In genomic region chr3:28780511-28780910, GRCm38 (mm10) we compare ENCODE assay signal across 8 mouse cellular contexts. TPM values are rescaled to one million over a fixed set of nuclear protein-coding genes. Genes with fewer than 3 reads are reported as not detected.
A peak's percentile ranks its signal among the peaks of the same experiment; 100 is the strongest.
DNase-seq lines count a peak whose midpoint lies in the region; ATAC-seq lines count a peak whose summit lies in the region.

No protein-coding gene starts in this region.

- WGBS in heart, embryonic 10.5 days, result 69% methylated on average over 9 of the region's 9 CpGs
- WGBS in hindbrain, embryonic 10.5 days, result 73% methylated on average over 9 of the region's 9 CpGs
- 73% methylated on average over 9 of the region's 9 CpGs for WGBS in liver, embryonic 13.5 days (ENCODE audit: insufficient replicate concordance)

- H3K9me3 ChIP-seq in heart, embryonic 10.5 days, result no peaks in the 10 kb centered on the region
- 0 out of 2 replicates have a peak, but pooled peaks cover 2% of the 10 kb centered on the region for H3K9me3 ChIP-seq in hindbrain, embryonic 10.5 days
- no peaks in the 10 kb centered on the region for H3K9me3 ChIP-seq in liver, embryonic 13.5 days (replicated peaks)

- H3K36me3 ChIP-seq in heart, embryonic 10.5 days, result no peaks in the 10 kb centered on the region
- no peaks in the 10 kb centered on the region for H3K36me3 ChIP-seq in hindbrain, embryonic 10.5 days
- H3K36me3 ChIP-seq in liver, embryonic 13.5 days, result peaks cover 6% of the 10 kb centered on the region; the same call in 1 of the 2 replicates

- H3K9ac ChIP-seq in liver, embryonic 13.5 days, result no peak overlapping the region

- peak overlapping the region; percentile 83; the same call in 1 of the 2 replicates for H3K27ac ChIP-seq in heart, embryonic 10.5 days
- 0 out of 2 replicates have a peak overlapping the region, but pooled peaks have one; percentile 86 for H3K27ac ChIP-seq in hindbrain, embryonic 10.5 days
- H3K27ac ChIP-seq in liver, embryonic 13.5 days, result peak overlapping the region; percentile 50

- no peak for DNase-seq in heart, embryonic 10.5 days (ENCODE audit: low spot score)
- no peak for DNase-seq in heart, adult 11 months
- no peak for DNase-seq in hindbrain, embryonic 10.5 days (ENCODE audit: low spot score)
- no peak for DNase-seq in liver, embryonic 13.5 days
- no peak for DNase-seq in urinary bladder, postnatal 14 days (ENCODE audit: low spot score)
- DNase-seq in layer of hippocampus, postnatal 25 days (ENCODE audit: extremely low spot score in 1 of 2, low spot score in 1 of 2), result no peak
- no peak for DNase-seq in thymus, postnatal 36 days

- peak; percentile 24 for ATAC-seq in CD4-positive, CD25-positive, alpha-beta regulatory T cell, adult 4 months
- ATAC-seq in liver, embryonic 13.5 days (ENCODE audit: low read depth), result no peak

- H3K4me2 ChIP-seq in liver, embryonic 13.5 days, result peak overlapping the region; percentile 98

- peaks cover 21% of the 10 kb centered on the region; the same call in 1 of the 2 replicates for H3K4me1 ChIP-seq in heart, embryonic 10.5 days
- H3K4me1 ChIP-seq in hindbrain, embryonic 10.5 days (replicated peaks), result peaks cover 13% of the 10 kb centered on the region
- peaks cover 49% of the 10 kb centered on the region for H3K4me1 ChIP-seq in liver, embryonic 13.5 days (replicated peaks)

- H3K4me3 ChIP-seq in heart, embryonic 10.5 days, result peak overlapping the region; percentile 84
- H3K4me3 ChIP-seq in hindbrain, embryonic 10.5 days, result peak overlapping the region; percentile 87
- peak overlapping the region; percentile 87 for H3K4me3 ChIP-seq in liver, embryonic 13.5 days (replicated peaks)

- no peaks in the 10 kb centered on the region for H3K27me3 ChIP-seq in heart, embryonic 10.5 days (ENCODE audit: insufficient read depth, poor library complexity, severe bottlenecking)
- H3K27me3 ChIP-seq in hindbrain, embryonic 10.5 days (ENCODE audit: insufficient read depth, poor library complexity, severe bottlenecking), result peaks cover 21% of the 10 kb centered on the region
- H3K27me3 ChIP-seq in liver, embryonic 13.5 days, result 0 out of 2 replicates have a peak, but pooled peaks cover 2% of the 10 kb centered on the region

RNA-seq across cellular contexts. Expression of gene Eif5a2, which starts 0.6 kb away (rescaled TPM):
- polyA plus RNA-seq in heart, embryonic 10.5 days (2016; fragmentation: Nextera tagmentation; extraction: Ambion mirVana), result 11.6 and 16.3 TPM in 2 replicates
- 1 to 10 TPM; 4.4 to 5.2 TPM for polyA plus RNA-seq in CD4-positive, CD25-positive, alpha-beta regulatory T cell, adult 4 months (2017; shearing (Covaris generic))
- 13.4 and 14.0 TPM in 2 replicates for polyA plus RNA-seq in hindbrain, embryonic 10.5 days (2016; fragmentation: Nextera tagmentation; extraction: Ambion mirVana)
- 6.2 and 8.8 TPM in 2 replicates for polyA plus RNA-seq in liver, embryonic 13.5 days (2015; fragmentation: Nextera tagmentation; extraction: Ambion mirVana)
- 10 to 100 TPM; 26.7 to 27.3 TPM for total RNA-seq in layer of hippocampus, postnatal 25 days (2021)

RNA-seq across cellular contexts. Expression of gene Rpl22l1, which starts 24.7 kb away (rescaled TPM):
- 267 and 279 TPM in 2 replicates for polyA plus RNA-seq in heart, embryonic 10.5 days (2016; fragmentation: Nextera tagmentation; extraction: Ambion mirVana)
- polyA plus RNA-seq in CD4-positive, CD25-positive, alpha-beta regulatory T cell, adult 4 months (2017; shearing (Covaris generic)), result 100 to 1,000 TPM; 589 to 692 TPM
- 307 and 321 TPM in 2 replicates for polyA plus RNA-seq in hindbrain, embryonic 10.5 days (2016; fragmentation: Nextera tagmentation; extraction: Ambion mirVana)
- 327 and 404 TPM in 2 replicates for polyA plus RNA-seq in liver, embryonic 13.5 days (2015; fragmentation: Nextera tagmentation; extraction: Ambion mirVana)
- 100 to 1,000 TPM; 175 to 209 TPM for total RNA-seq in layer of hippocampus, postnatal 25 days (2021)
